Mouse (Mus musculus) mouse embryonic stem cell (cell line): ENCODE data around the gene Rars.
"Not testable (repeated sequence)": the region's sequence is repeated elsewhere in the genome, so short reads cannot be mapped to it uniquely, and the experiment has no call there.

ENCODE experiments used
- in situ Hi-C, 2 experiments: fragments of 300-500 bp; cut with MboI; formaldehyde crosslinking; loops; 1 replicate in 1 of 2; 3 replicates in 1 of 2; pipeline ENCODE4 v1.14.3; 2019 to 2020; ENCODE audit warnings: low sequenced_read_pairs in 2 of 2, low pct_unique_long_range_greater_than_20kb in 1 of 2, mixed read lengths in 1 of 2; ENCODE audit not compliant: unreplicated experiment in 1 of 2

Gene Rars

GRCm38 (mm10) chr11:35841738-35842325 lies 7.5 kb upstream of the Rars start:
- in situ Hi-C loops = no loop called here

GRCm38 (mm10) chr11:35840806-35841205 lies 6.5 kb upstream of the Rars start:
- in situ Hi-C loops = not testable (repeated sequence)

- in situ Hi-C loops = no loop called here
These were observed 6.0 kb upstream of the Rars start for GRCm38 (mm10) chr11:35840282-35840681.

DNA sequence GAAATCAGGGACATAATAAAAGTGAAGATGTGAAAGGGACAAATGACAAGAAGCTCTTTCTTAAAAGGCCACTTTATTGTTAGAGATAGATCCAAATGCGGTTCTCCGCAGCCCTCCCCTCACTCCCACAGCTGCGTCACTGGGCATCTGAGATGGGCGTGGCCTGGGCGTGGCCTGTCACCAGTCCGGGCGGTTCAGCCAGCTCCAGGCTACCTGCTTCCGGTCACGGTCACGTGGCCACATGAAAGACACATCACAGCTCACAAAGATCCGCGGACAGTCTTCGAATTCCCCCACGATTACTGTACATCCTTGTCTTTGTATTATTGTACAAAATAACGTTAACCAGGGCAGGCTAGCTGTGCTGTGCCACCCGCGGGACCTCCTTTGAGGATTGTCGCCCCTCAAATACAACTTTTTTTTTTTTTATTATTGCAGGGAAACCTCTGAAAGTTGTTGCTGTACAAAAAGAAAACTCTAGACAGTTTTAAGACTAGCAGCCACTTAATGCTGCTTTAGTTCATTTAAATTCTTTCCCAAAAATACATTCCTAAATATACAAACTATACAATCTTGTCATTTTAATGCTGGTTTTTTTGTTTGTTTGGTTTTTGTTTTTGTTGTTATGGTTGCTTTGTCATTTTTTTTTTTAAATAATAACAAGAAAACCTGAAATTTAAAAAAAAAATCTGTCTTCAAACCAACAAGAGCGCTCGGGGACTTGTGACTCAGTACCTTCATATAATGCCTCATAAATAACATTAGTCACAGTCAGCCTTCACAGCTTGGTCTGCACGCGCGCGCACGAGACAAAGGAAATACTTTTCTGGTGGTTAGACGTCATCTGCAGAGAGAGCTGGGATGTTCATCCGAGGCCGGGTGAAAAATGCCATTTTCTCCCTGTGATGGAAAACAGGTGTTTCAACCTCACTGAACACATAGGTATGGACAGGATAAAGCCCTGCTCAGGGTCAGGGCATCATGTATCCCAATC lies 4.3 kb upstream of the Rars start:
- in situ Hi-C loops = no loop called here

GRCm38 (mm10) chr11:35837156-35838126 lies 3.1 kb upstream of the Rars start:
- in situ Hi-C loops = no loop called here

- in situ Hi-C loops = loop anchor here in 1 of 2 experiments (5.0 kb wide), 1 partner anchor 56 kb away; no protein-coding TSS in a partner anchor
These were observed 1.0 kb downstream of the Rars start for GRCm38 (mm10) chr11:35833270-35833669.

DNA sequence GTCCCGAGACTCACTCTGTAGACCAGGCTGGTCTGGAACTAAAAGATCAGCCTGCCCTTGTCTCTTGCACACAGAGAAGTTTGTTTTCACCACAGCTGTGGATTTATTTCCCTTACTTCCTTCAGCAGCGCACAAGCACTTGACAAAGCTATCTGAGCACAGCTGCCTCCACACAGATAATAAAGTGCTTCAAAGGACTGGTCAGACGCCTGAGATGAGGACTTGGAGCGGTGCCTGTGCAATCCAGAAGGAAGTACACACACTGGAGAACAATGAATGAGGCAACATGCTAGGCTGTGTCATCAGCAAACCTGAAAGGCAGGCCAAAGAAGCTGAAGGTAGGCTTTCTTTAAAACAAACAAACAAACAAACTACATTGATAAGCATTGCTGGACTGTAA lies 2.2 kb downstream of the Rars start:
- in situ Hi-C loops = loop anchor here in 1 of 2 experiments (5.0 kb wide), 1 partner anchor 55 kb away; no protein-coding TSS in a partner anchor

- in situ Hi-C loops = no loop called here
These were observed 6.6 kb downstream of the Rars start for GRCm38 (mm10) chr11:35827714-35828113.

GRCm38 (mm10) chr11:35816316-35816715 lies 18.0 kb downstream of the Rars start:
- in situ Hi-C loops = no loop called here

GRCm38 (mm10) chr11:35811458-35811857 lies 22.8 kb downstream of the Rars start:
- in situ Hi-C loops = no loop called here

GRCm38 (mm10) chr11:35801332-35801731 lies 33.0 kb downstream of the Rars start:
- in situ Hi-C loops = no loop called here

DNA sequence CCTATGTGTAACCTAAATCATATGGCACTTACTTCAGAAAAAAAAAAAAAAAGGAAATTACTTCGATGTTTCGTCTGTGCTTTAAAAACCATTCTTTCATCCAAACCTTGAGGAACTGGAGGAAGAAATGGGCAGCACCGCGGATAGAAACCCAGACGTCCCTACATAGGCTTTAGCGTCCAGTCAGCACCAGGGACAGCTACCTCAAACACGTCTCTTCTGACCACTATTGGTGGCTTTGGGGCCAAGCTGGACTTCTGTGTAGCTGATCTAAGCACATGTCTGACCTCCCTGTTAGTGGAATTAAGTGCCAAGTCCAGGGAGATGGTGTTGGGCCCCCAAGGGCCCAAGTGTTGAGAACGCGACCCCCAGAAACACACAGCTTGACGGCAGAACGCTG lies 35.4 kb downstream of the Rars start, which contains the start of gene Fbll1:
TSS of gene Fbll1 (minus strand) at position 11 of the 400 bp plus-strand sequence.
- in situ Hi-C loops = no loop called here

DNA sequence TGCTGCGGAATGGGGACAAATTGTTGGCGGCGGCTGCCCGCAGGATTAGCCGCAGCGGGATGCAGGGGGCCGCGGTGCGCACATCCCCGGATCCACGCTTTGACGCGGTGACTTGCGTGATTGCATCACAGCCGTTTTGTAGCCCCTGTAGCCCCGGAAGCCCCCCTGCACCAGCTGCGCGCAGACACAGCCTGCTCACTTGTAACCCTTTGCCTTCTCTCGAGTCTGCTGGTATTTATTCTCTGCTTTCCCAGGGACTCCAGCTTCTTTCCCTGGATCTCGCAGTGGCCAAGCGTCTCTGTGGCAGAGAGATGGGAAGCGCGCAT lies 35.8 kb downstream of the Rars start:
- in situ Hi-C loops = no loop called here

DNA sequence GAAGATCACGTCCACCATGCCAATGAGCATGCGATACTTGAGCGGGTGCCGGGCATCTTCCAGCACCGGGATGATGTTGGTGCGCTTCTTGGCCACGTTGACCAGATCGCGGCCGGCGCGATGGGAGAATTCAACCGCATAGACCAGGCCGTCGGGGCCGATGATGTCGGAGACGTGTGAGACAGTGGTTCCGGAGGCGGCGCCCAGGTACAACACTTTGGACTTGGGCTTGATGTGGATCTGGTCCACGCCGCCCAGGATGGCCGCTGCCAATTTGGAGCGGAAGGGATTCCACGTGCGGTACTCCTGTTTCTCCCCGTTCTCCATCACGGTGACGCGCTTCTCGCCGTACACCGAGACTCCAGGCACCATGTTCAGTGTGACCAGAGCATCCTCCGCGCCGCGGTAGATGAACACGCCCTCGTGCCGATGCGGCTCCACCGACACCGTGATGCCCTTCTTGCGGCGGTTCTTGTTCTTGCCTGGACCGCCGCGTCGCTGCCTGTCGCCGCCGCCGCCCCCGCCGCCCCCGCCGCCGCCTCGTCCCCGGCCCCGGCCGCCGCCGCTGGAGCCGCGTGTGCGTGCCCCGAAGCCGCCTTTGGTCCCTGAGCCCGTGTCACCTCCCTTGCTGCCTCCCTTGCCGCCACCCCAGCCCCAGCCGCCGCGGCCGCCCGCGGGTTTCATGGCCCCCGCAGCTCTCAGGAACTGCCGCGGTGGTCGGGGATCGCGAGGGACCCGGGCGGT lies 36.4 kb downstream of the Rars start:
- in situ Hi-C loops = no loop called here

DNA sequence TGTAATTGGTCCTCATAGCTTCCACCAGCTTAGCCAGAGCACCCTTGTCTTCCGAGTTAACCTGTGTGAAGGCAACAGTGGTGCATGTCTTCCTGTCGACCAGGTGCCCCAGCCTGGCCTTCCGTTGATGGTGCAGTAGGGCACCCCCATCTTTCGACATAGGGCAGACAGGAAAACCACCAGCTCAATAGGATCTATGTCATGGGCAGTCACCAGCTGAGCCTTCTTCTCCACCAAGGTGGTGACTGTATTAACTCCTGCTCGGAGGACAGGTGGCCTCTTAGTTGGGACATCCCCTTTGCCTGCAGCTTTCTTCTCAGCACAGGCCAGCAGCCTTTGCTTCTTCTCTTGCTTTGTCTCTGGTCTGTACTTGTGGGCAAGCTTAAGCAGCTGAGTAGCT lies 41.5 kb downstream of the Rars start:
- in situ Hi-C loops = not testable (repeated sequence)

DNA sequence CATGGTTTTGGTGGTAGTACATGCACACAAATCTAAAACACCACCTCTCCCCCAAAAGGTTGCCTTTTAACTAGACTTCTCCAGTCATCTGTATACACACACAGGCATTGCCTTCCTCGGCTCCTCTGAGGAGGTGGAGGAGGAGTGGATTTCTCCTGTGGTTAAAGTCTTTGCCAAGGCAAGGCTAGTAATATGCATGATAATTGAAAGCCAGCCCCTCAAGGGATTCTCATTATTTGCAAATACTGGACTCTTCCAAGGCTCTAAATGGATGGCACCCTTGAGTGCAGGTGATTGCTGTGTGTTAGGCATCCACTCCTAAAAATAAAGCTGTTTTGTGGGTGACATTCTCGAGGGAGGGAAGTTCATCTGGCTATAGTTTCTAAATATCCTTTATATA lies 45.9 kb downstream of the Rars start:
- in situ Hi-C loops = no loop called here

GRCm38 (mm10) chr11:35784537-35784936 lies 49.8 kb downstream of the Rars start:
- in situ Hi-C loops = no loop called here

GRCm38 (mm10) chr11:35784002-35784401 lies 50.3 kb downstream of the Rars start:
- in situ Hi-C loops = no loop called here
